Mouse (Mus musculus): Measurements from ENCODE around the gene Fbxo2.

DNA sequence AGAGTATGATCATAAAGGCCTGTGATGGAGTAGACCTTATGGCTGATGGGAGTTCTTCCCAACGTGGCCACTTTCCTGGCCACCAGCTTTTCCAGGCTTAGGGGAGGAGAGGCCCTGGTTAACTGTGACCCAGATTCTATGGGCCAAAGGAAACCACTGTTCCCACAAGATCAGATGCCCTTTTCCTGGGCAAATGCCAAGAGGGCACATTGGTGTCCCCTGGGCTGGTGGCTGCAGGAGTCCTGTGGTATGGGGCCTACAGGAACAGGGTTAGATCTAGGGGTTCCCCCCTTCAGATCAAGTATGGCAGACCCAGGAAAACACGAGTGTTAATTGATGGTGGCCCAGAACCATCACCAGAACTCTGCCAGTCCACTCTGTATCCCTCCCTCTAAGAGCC, 12.7 kb upstream of the Fbxo2 start:
- TF ChIP-seq CTCF (IDR thresholded peaks at IDR 0.05; ENCODE audit: borderline replicate concordance, insufficient read depth, low read depth, low read length): no peak
- TF ChIP-seq POLR2A (IDR thresholded peaks at IDR 0.05; ENCODE audit: borderline replicate concordance, insufficient read depth, low read length): no peak

Measured in cerebellum, adult 2 months (tissue).